Mouse (Mus musculus) gastrocnemius, adult 2 months (tissue): Measurements from ENCODE around the gene Icmt. TPM values are rescaled to one million over a fixed set of nuclear protein-coding genes. Genes with fewer than 3 reads are reported as not detected.

Experiments used
- DNase-seq: peaks from one replicate; pipeline ENCODE4 v3.0.0; 2022
- H3K27ac ChIP-seq: fragments of 200-600 bp; 2 replicates; pipeline ENCODE4 v1.8.1; 2022; ENCODE audit warnings: mild to moderate bottlenecking
- H3K4me3 ChIP-seq: fragments of 200-600 bp; 2 replicates; pipeline ENCODE4 v1.8.1; 2022; ENCODE audit warnings: mild to moderate bottlenecking, moderate library complexity
- CTCF ChIP-seq: fragments of 200-600 bp; IDR thresholded peaks from 2 replicates; pipeline ENCODE4 v1.8.1; 2022; ENCODE audit warnings: antibody characterized with exemption, mild to moderate bottlenecking, moderate library complexity
- intact Hi-C: fragments of 180-260 bp; cut with DNase I; formaldehyde crosslinking; loops from one replicate; pipeline ENCODE4 v1.15.1; 2025
- long read RNA-seq, 2 experiments: library from polyadenylated mRNA; stranded (forward); transcript quantifications; one replicate each; pipeline ENCODE4 v2.0.0; 2021
- total RNA-seq, 2 experiments: library from RNA; stranded (reverse); gene quantifications; 2 replicates each; pipeline ENCODE4 v1.2.3; 2021

The Icmt gene
- total RNA-seq: 10 to 100 TPM; 18.1 to 19.3 TPM
- long read RNA-seq, experiment 1, full-length matches to known transcripts: 46 of 60 reads
- long read RNA-seq, experiment 1, partial matches to known transcripts: 0 of 60 reads
- long read RNA-seq, experiment 1, other reads (novel, unspliced or antisense): 14 of 60 reads
- long read RNA-seq, experiment 2, full-length matches to known transcripts: 37 of 44 reads
- long read RNA-seq, experiment 2, partial matches to known transcripts: 0 of 44 reads
- long read RNA-seq, experiment 2, other reads (novel, unspliced or antisense): 7 of 44 reads

- peak; percentile 100 for DNase-seq
Observed at GRCm38 (mm10) chr4:152296874-152297861, at the start of gene Icmt. Icmt (plus strand) TSS chr4:152297227.

GRCm38 (mm10) chr4:152250615-152251014, 46.4 kb upstream of the Icmt start:
- H3K4me3 ChIP-seq: no peak overlapping the region
- no peak for TF ChIP-seq CTCF
- intact Hi-C loops: no loop called here
- no peak for DNase-seq
- H3K27ac ChIP-seq: no peak overlapping the region

More at GRCm38 (mm10) chr4:152296874-152297861, at the start of gene Icmt:
- intact Hi-C loops: no loop called here
- H3K27ac ChIP-seq: peak within 1 kb of the TSS; percentile 89
- H3K4me3 ChIP-seq: peak within 1 kb of the TSS; percentile 83
- no peak for TF ChIP-seq CTCF

- Histone ChIP-seq H3K27ac (peak overlapping the region; percentile 80), H3K4me3 (no peak overlapping the region)
- no peak for DNase-seq
- TF ChIP-seq CTCF: no peak
- intact Hi-C loops: no loop called here
Observed at GRCm38 (mm10) chr4:152253183-152253759, 43.8 kb upstream of the Icmt start.

GRCm38 (mm10) chr4:152257070-152257469, 40.0 kb upstream of the Icmt start:
- H3K27ac ChIP-seq: peak overlapping the region; percentile 80
- DNase-seq: peak; percentile 91

GRCm38 (mm10) chr4:152260451-152260850, 36.6 kb upstream of the Icmt start:
- DNase-seq: no peak
- H3K27ac ChIP-seq: no peak overlapping the region
- TF ChIP-seq CTCF: no peak
- H3K4me3 ChIP-seq: no peak overlapping the region
- intact Hi-C loops: no loop called here

More at GRCm38 (mm10) chr4:152257070-152257469, 40.0 kb upstream of the Icmt start:
- TF ChIP-seq CTCF: no peak
- H3K4me3 ChIP-seq: no peak overlapping the region
- intact Hi-C loops: no loop called here

GRCm38 (mm10) chr4:152262187-152262586, 34.8 kb upstream of the Icmt start:
- DNase-seq: peak; percentile 74
- Histone ChIP-seq H3K4me3 (no peak overlapping the region), H3K27ac (peak overlapping the region; percentile 76)
- intact Hi-C loops: no loop called here
- TF ChIP-seq CTCF: no peak

- no peak overlapping the region for H3K4me3 ChIP-seq
- intact Hi-C loops: no loop called here
- peak overlapping the region; percentile 76 for H3K27ac ChIP-seq
- TF ChIP-seq CTCF: no peak
- no peak for DNase-seq
Observed at GRCm38 (mm10) chr4:152263089-152263488, 33.9 kb upstream of the Icmt start.

- TF ChIP-seq CTCF: no peak
- H3K4me3 ChIP-seq: no peak overlapping the region
- intact Hi-C loops: no loop called here
- no peak for DNase-seq
- peak overlapping the region; percentile 76 for H3K27ac ChIP-seq
Observed at GRCm38 (mm10) chr4:152263512-152264176, 33.4 kb upstream of the Icmt start.

- DNase-seq: no peak
- intact Hi-C loops: no loop called here
- no peak for TF ChIP-seq CTCF
- no peak overlapping the region for H3K4me3 ChIP-seq
- H3K27ac ChIP-seq: peak overlapping the region; percentile 76
Observed at GRCm38 (mm10) chr4:152264177-152264530, 32.9 kb upstream of the Icmt start.

GRCm38 (mm10) chr4:152264867-152265568, 32.0 kb upstream of the Icmt start:
- H3K4me3 ChIP-seq: no peak overlapping the region
- intact Hi-C loops: no loop called here
- DNase-seq: no peak
- H3K27ac ChIP-seq: peak overlapping the region; percentile 80; the same call in 1 of the 2 replicates
- peak; percentile 39; the same call in 1 of the 2 replicates for TF ChIP-seq CTCF

GRCm38 (mm10) chr4:152265791-152266190, 31.2 kb upstream of the Icmt start:
- TF ChIP-seq CTCF: no peak
- intact Hi-C loops: no loop called here
- H3K27ac ChIP-seq: peak overlapping the region; percentile 80
- H3K4me3 ChIP-seq: no peak overlapping the region
- DNase-seq: no peak
